Mouse (Mus musculus): ENCODE measurements at regions not wholly inside any gene's neighbourhood (a gene's known extent, or its start where the extent isn't known, plus 50 kb on each side); places are given as distances from the start of the nearest gene placed in this dataset.

DNA sequence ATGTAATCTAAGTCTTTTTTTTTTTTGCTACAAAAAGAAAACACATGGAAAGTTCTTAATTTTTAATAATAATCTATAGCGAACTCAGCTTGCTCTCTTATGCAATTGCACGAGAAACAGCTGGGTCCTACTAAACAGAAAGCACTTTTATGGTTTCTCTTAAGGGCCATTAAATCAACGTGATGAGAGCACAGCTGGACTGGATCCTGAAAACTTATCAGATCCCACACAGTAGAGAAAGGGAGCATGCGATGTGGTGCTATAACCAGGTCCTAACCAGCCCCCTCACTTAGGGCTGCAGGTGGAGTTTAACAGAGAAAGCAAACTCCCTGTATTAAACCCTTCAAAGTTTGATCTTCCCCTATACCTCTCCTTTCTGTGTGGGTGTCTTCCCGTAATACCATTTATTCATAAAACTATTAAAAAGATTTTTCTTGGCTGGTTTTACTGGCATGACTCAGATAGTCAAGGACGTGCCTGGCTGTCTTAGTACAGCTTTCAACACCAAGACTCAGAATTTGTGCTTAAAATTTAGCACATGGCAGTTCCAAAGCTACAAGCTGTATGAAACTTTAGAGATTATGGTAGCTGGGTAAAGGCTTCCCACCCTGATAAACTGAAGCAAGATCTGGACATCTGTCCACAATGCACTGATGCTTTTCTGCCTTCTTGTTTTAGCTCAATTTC lies 197.3 kb downstream of the Cenpw start:
- Histone ChIP-seq H3K9me3 (ENCODE audit: control insufficient read depth, low read length) (no peaks in the 10 kb centered on the region), H3K27me3 (ENCODE audit: control insufficient read depth, insufficient read depth, low read length) (no peaks in the 10 kb centered on the region), H3K27ac (ENCODE audit: low read depth, low read length) (no peak overlapping the region), H3K36me3 (ENCODE audit: control insufficient read depth, insufficient read depth, low read length) (no peaks in the 10 kb centered on the region), H3K9ac (ENCODE audit: low read length) (no peak overlapping the region), H3K4me1 (ENCODE audit: control insufficient read depth, insufficient read depth, low read length) (no peaks in the 10 kb centered on the region), H3K4me3 (ENCODE audit: low read depth, low read length) (no peak overlapping the region), H3K4me2 (no peak overlapping the region)
- DNase-seq (ENCODE audit: low spot score, missing footprints) (no peak), ATAC-seq (ENCODE audit: low FRiP score) (no peak)
- WGBS: 85% methylated on average over 6 of the region's 6 CpGs

DNA sequence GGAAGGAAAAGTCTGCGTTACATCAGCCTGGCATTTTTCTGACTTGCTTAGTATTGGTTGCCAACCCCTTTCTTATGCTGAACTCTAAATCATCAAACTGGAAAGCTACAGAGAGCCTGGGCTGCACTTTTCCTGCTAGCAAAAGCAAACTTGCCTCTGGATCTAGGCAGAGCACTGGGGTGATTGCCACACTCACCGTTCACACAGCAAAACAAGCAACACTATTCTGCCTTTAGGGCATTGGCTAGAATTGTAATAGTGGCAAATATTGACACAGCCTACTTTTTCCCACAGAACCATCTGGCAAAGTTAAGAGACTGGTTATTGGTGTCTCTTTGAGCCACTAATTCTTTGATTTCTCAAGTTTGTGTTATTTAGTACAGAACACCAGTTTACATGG lies 199.5 kb downstream of the Cenpw start:
- Histone ChIP-seq H3K9ac (ENCODE audit: low read length) (no peak overlapping the region), H3K27ac (ENCODE audit: low read depth, low read length) (no peak overlapping the region), H3K4me1 (ENCODE audit: control insufficient read depth, insufficient read depth, low read length) (no peaks in the 10 kb centered on the region), H3K27me3 (ENCODE audit: control insufficient read depth, insufficient read depth, low read length) (no peaks in the 10 kb centered on the region), H3K4me3 (ENCODE audit: low read depth, low read length) (no peak overlapping the region), H3K4me2 (no peak overlapping the region), H3K9me3 (ENCODE audit: control insufficient read depth, low read length) (no peaks in the 10 kb centered on the region), H3K36me3 (ENCODE audit: control insufficient read depth, insufficient read depth, low read length) (no peaks in the 10 kb centered on the region)
- no peak for ATAC-seq (ENCODE audit: low FRiP score)
- no peak for DNase-seq (ENCODE audit: low spot score, missing footprints)
- WGBS: 85% methylated on average over 2 of the region's 2 CpGs

DNA sequence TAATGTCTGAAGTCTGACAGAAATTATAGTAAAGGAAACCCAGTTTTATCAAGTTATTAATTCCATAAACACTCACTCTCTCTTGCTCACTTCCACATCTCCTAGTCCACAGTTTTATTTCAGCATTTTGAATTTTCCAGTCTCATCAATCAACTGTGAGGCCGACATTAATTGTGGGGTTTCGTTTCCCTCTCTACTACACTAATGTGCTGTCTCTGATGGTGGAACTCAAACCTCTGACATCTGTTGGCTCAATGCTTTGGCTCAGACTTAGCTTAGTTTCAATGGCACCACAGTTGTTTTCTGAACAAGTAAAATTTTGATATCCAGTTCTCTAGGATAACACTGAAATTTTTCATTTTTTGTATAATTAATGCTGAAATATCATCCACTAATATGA lies 218.8 kb downstream of the Cenpw start:
- WGBS: 97% methylated on average over 2 of the region's 2 CpGs

More for the DNA sequence above, 218.8 kb downstream of the Cenpw start:
- no peak overlapping the region for H3K9ac ChIP-seq (ENCODE audit: low read length)
- no peaks in the 10 kb centered on the region for H3K4me1 ChIP-seq (ENCODE audit: control insufficient read depth, insufficient read depth, low read length)
- DNase-seq (ENCODE audit: low spot score, missing footprints): no peak
- no peak overlapping the region for H3K4me2 ChIP-seq
- no peaks in the 10 kb centered on the region for H3K9me3 ChIP-seq (ENCODE audit: control insufficient read depth, low read length)
- H3K27me3 ChIP-seq (ENCODE audit: control insufficient read depth, insufficient read depth, low read length): no peaks in the 10 kb centered on the region
- ATAC-seq (ENCODE audit: low FRiP score): no peak
- H3K27ac ChIP-seq (ENCODE audit: low read depth, low read length): no peak overlapping the region
- no peak overlapping the region for H3K4me3 ChIP-seq (ENCODE audit: low read depth, low read length)
- H3K36me3 ChIP-seq (ENCODE audit: control insufficient read depth, insufficient read depth, low read length): no peaks in the 10 kb centered on the region
